Mouse (Mus musculus): ENCODE results near the gene Vps50.

DNA sequence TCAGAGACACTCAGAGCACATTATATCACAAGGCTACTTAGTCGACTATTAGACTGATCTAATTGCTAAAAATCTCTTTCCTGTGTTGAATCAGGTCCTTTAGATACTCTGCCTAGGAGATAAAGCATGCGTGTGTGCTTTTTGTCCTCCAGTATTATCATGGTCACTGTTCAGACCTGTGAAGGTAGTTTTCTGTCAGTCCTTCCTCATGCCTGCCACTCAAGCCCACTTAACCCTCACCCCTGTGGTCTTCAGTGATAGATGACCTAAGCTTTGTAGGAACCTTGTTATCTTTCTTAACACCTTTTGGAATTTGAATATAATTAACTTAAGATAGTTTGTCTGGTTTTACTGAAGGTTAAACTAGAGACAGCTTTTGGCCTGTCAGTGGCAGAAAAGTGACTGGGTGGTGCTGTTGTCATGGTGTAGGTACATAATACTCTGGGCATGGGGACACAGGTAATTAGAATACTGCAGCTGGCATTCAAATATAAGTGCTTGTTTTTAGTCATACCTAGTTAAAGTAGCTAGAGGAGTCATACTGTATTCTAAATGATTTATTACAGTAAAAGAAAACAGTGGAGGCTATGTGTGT lies 74.1 kb downstream of the Vps50 start:
- no peak for TF ChIP-seq POLR2A (IDR thresholded peaks at IDR 0.05; ENCODE audit: low read depth, low read length)
- no peak for TF ChIP-seq CTCF (IDR thresholded peaks at IDR 0.05; ENCODE audit: extremely low read depth, insufficient read length, insufficient replicate concordance, low read depth, low read length)

All from small intestine, adult 2 months (tissue).